Mouse (Mus musculus) thymus, postnatal 25 days (tissue): ENCODE data around the gene Igsf9.
A peak's percentile ranks its signal among the peaks of the same experiment; 100 is the strongest.

ENCODE experiments used
- DNase-seq: peaks from one replicate; pipeline ENCODE4 v3.0.0; 2022

The Igsf9 gene

DNA sequence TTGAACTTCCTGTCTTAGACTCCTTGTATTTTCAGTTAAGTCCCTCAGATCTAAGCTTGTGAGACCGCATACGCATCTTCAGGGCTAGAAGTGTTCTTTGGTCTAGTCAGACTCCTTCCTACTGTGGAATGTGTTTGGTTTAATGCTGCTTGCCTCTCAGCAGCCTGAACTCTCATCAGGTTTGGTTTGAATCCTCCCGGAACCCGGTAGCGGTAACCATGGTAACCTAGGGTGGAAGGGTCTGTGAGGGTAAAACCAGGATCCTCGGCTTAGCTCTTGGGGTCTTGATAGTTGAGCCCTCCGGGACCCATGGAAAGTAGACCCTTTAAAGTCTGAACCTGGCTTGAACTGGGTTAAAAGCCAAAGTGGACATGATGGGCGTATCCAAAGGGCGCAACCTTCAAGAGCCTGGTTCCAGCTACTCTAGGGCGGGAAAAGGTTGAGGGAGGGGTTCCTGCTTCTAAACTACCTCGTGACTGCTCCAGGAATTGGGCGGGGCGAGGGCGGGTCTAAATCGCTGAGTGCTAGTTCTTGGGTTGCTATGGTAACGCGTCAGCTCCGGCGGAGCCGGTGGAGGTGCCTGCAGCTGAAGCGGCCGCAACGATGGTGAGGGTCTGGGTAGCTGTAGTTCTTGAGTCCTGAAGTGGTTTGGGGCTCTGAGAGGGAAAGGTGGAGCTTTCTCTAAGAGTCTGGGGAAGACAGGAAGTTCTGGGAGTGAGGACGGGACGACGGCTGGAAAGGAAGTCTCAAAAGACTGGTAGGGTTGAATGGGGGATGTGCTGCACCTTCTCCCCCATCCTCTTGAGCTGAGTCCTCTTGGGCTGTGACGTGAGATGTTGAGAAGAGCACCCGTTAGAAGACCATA lies 39.2 kb downstream of the Igsf9 start, which contains the start of gene Cfap45:
Cfap45 (plus strand) TSS at position 226 of the 865 bp plus-strand sequence.
- DNase-seq, result peak; percentile 85

DNA sequence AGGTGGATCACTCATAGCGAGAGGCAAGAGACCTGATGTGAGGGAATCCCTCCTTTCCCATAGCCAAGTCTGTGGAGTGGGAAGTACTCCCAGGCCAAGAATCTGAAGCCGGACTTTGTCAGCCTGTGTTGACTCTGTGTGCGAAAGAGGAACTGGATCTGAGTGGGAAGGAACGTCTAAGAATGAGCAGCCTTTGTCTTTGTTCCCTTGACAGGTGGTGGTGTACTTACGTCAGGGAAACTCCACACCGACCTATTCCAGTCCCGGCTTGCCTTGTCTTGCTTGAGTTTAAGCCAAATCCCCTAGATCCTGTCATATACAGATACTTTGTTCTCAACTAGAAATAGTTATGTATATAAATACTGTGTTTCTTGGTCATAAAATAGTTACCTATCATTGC lies 40.9 kb downstream of the Igsf9 start:
- no peak for DNase-seq

DNA sequence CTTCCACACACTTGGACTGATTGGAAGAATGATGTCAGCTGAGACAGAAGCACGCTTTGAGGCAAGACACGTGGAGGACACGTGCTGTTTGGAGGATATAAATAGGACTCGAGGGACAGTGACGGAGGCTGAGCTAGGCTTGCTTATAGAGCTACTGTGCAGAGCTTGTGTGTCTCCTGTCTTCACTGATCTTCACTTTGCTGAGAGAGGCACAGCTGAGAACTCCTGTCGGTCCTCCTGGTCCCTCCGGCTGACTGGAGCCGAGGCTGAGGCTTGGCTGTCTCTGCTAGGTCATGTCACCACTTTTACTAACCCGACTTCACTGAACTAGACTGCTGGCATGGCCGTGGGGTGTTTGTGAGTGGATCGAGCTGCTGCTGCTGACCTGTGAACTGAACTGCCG lies 42.1 kb downstream of the Igsf9 start:
- DNase-seq, result no peak

DNA sequence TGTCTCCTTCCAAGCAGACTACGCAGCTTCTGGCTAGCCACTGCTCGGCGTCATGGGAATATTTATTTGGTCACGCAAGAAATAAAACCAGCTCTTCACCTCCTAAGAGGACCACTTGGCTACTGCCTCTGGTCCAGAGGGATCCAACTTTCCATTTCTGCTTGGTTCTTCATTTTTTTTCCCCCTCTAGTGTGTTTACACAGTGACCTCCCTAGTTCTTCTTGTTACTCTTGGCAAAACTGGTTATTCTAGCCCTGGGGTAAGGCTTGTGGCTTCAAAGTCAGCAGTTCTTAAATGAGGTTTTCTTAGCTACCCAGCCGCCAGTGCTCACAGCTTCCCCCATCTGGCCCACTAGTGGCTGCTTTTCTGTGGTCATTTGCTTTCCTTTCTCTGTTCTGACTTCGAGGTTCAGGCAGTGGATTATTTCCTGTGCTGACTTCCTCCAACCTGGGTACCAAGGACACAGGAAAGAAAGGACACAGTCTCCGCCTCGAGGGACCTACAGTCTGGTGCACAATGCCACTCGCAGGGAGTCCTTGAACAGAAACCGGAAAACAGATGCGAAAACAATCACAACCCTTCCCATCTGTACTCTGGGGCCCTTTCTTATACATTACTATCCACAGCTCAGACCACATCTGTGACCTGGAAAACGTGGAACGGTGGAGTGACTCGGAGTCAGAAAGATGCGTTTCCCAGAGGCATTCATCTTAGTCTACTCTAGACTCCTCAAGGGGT lies 43.6 kb downstream of the Igsf9 start:
- no peak for DNase-seq

DNA sequence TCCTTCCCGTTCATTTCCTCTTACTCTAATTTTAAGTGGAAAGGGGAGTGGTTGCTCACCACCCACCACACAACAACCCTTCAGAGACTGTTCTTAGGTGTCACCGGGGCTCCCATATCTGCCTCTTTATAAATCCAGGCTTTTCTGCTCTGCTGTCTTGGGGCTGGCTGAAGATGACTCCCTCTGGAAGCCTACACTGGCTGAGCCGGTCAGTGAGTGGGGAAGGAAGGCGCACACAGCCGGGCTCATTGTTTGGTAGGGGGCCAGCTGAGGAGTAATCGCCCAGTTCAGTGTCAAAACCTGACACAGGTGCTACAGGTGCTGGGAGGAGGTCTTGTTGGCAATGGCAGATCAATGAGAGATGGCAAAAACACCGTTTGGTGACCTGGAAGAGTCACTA lies 44.4 kb downstream of the Igsf9 start:
- no peak for DNase-seq

DNA sequence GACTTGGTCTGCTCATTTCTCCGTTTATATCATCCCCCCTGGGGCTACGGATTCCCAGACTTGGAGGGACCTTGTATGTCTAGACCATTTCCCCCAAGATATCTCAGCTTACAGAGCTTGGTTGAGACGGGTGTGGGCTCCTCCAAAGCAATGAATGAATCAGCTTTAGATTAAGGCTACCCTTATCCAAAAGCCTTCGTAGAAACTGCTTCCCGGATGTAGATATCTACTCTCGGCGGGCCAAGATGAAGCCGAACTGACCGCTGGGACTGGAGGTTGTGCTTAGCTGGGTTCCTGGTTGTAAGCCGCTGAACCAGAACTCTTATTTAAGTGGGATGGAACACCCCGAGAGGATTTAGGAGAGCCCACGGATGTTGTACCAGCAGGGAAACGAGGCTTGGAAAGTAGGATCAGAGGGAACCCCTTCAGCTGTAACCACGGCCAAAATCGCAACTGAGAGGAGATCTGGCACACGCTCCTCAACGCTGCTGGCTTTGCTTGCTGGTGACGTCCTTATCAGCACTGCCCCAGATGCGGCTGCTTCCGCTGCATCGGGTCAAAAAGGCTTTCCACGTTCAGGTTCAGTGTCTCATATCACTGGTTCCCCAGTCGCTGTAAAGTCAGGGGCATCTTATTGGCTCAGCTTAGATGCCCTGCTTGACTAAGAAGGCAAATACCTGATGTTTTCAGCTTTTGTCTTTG lies 44.9 kb downstream of the Igsf9 start:
- DNase-seq, result no peak

DNA sequence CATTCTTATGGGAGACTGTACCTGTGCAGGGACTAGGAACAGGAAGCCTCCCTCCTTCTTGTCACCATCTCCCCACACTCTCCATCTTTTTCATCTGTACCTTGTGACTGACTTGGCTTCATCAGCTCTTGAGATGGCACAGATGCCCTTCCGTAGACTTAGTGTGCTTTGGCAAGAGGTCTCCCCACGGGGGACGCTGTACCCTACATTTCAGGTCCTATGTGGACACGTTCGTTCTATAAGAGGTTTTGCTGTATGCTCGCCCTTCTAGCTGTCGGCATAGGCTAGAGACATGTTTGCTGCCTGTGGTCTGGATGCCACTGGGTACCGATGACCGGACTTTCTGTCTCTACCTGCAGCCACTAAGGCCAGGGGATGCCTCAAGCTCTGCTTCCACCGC lies 45.8 kb downstream of the Igsf9 start:
- no peak for DNase-seq

DNA sequence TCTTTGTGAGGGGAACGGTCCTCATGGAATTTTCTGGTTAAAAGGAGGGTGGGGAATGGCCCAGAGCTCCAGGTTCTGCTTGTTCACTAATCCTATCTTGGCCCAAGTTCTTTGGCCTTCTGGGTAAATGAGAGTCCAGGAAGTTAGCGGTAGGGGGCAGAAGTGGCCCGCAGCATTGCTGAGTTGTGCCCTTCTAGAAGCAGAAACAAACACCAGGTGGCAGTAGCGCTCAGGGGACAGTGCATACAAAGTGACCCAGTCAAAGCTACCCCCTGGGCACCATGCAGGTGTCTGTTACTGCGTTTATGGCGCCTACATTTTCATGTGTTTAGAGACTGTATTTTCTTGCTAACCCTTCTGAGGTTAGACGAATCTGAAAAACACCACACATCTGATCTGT lies 47.1 kb downstream of the Igsf9 start:
- DNase-seq, result peak; percentile 90

DNA sequence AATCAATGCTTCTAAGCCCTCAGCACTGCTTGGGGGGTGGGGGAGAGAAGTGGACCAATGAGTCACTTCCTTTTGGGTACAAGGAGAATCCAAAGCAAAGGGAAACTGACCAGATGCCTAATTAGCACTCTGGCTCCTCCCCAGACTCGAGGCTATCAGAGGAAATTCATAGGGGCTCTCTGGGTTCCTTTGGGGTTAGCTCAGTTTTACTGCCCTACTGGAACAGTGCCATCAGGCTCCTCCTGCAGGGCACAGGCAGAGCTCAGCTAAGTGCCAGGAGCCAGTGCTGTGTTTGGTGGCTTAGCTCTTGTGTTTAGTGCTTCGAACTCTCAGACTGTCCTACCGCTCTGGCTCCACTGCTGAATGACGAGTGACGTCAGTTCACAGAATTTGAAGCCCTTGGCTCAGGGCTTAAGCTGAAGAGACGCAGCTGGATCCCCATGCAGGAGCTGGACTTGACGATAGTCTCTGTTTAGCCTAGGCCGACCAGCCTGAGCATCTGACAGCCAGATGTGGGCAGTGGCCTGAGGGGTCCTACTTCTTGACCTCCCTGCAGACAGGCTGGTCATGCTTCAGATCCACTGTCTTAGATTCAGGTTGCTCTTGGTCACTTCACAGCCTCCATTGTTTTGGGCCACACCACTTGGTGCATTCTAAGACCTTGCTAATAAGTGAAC lies 49.1 kb downstream of the Igsf9 start:
- DNase-seq, result no peak

DNA sequence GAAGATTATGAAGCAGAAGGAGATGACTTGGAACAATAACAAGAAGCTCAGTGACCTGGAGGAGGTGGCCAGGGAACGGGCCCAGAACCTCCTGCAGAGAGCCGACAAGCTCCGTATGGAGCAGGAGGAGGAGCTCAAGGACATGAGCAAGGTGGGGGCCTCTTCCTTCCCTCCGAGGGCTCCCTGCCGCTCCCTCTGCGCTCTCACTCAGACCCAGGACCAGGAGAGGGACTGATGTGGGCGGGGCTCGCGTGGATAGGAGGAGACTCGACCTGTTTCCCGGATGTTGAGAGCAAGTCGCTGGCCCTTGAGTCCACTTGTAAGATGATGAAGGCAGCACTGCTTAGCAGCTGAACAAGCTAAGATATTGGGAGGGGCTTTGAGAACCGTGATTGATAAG lies 51.0 kb downstream of the Igsf9 start:
- DNase-seq, result no peak

DNA sequence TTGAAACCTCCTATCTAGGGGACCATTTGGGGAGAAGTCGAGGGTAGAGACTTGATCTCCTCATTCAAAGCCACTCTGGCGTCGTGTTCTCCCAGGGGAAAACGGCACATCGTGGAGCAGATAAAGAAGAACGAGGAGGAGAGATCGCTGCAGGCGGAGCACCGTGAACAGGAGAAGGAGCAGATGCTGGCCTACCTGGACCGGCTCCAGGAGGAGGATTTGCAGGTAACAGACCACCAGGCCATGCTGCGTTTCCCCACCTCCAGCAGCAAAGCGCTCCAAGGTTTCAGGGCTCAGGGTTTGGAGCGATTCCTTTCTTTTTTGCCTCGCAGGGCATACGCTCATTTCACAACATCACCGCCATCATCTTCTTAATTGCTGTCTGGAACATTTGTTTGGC lies 53.5 kb downstream of the Igsf9 start:
- DNase-seq, result no peak

DNA sequence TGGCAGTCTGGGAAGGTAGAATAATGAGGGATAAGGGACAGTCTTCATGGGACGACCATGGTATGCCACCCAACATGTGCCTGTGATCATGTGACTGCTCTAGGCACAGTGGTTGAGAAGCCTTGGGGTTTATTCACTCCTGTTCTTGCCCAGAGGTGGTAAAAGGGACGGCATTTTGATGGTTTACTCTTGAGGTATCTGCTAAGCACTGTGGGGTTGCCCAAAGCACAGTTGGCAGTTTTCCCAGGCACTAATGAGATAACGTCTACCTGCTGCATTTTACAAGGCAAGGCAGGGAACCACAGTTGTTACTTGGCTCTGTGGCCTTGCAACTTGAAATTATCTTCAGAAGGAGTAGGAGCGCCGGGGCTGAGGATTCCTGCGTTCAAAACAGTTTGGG lies 58.2 kb downstream of the Igsf9 start:
- no peak for DNase-seq

DNA sequence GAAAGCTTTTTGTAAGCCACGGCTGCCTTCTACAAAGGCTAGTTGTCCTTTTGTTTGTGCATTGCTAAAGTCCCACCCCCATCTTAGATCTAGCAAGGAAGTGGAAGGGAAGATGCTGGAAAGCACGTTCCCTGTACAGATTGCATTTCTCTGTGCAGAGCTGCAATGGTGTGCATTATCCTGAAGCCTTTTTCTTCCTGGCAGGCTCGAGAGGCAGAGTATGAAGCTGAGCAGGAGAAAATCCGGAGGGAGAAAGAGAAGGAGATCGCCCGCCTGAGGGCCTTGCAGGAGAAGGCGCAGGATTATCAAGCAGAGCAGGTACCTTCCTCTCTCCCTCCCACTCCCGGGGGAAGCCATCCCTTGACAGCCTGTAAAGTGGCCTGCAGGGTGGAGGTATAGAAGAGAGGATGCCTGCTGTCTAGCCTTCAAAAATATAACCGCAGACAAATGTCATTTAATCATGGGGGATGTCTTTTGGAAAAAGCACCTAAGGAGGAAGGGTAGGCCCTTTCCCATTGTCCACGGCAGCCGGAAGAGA lies 58.8 kb downstream of the Igsf9 start:
- DNase-seq, result no peak

DNA sequence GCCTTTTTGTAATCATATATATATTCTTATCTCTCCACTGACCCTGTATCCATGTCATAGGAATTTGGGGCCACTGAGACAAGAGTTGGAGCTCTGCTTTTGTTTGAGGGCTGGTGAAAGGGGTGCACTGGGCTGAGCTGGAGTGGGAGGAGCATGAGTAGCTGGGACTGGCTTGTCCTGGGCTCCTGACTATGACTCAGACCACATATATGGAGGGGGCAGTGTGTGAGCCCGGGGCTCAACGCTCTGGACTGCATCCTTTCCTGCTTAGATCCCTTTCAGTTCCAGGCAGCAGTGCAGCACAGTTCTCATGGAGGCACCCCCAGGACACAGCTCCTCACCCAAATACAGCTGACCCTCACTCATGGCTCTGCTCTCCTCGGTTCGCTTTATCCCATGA lies 64.5 kb downstream of the Igsf9 start:
- no peak for DNase-seq
